Mouse (Mus musculus) cortical plate, adult 2 months (tissue): Measurements from ENCODE around the gene Slc45a2.

Source experiments
- CTCF ChIP-seq: fragments of 200-500 bp; IDR thresholded peaks from 2 replicates; pipeline ENCODE4 v1.5.1; 2011; ENCODE audit warnings: mild to moderate bottlenecking, control low read depth, low read length; ENCODE audit not compliant: insufficient read depth; ENCODE audit errors: extremely low read depth
- POLR2A ChIP-seq: fragments of 200-500 bp; IDR thresholded peaks from 2 replicates; pipeline ENCODE4 v1.6.1; 2011; ENCODE audit warnings: mild to moderate bottlenecking, low read length, control low read depth; ENCODE audit not compliant: insufficient read depth; ENCODE audit errors: extremely low read depth

- no peak for TF ChIP-seq POLR2A
- no peak for TF ChIP-seq CTCF
Measured at GRCm38 (mm10) chr15:11064558-11065411, 64.3 kb downstream of the Slc45a2 start, which contains the start of gene Adamts12.
